Mouse (Mus musculus): ENCODE measurements around the gene Vmn1r1.
"Not testable (repeated sequence)": the region's sequence is repeated elsewhere in the genome, so short reads cannot be mapped to it uniquely, and the experiment has no call there.

DNA sequence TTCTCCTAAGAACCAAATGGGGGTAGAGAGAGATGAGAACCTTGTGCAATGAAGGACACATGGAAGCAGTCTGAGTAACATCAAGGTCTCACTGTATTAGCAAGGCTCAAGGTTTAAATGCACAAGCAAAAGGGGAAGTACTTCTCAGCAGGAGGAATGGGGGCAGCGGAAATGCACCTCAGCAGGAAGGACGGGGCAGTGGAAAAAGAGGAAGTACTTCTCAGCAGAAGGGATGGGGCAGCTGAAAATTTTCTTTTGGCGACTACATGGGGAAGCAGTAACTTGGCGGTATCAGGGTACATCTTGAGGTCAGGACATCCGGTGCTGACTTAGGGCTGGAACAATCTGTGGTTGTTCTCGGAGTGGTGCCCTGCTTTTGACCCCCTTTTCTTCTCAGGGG lies 5.9 kb upstream of the Vmn1r1 start:
- TF ChIP-seq CTCF (IDR thresholded peaks at IDR 0.05; ENCODE audit: low read depth, low read length); POLR2A (IDR thresholded peaks at IDR 0.05; ENCODE audit: borderline replicate concordance, low read depth, low read length): not testable (repeated sequence)
